Mouse (Mus musculus) spleen, adult 2 months (tissue): ENCODE data around the gene Nxn.

ENCODE experiments used
- CTCF ChIP-seq: fragments of 200-500 bp; IDR thresholded peaks from 2 replicates; pipeline ENCODE4 v1.5.1; 2011; ENCODE audit warnings: mild to moderate bottlenecking, inconsistent platforms; ENCODE audit not compliant: insufficient read depth, insufficient read length, insufficient replicate concordance; ENCODE audit errors: extremely low read depth
- POLR2A ChIP-seq: fragments of 200-500 bp; IDR thresholded peaks from 2 replicates; pipeline ENCODE4 v1.6.1; 2011; ENCODE audit warnings: low read depth, low read length, inconsistent platforms

DNA sequence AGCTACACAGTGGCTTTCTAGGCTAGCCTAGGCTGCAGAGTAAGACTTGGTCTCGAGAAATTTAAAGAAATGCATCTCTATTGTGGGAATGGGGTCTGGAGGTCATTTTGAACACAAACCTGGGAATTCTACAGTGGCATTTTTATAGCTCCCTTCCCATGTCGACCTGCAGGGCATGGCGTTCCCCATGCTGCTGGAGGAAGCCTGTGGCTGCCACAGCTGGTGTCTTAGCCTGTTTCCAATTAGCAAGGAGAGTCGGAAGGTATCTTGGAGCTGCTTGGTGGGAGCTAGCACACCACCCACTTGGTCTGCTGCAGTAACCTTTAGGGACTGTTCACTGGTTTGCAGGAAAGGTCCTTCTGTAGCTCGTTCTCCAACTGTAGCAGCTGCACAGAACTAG is 142.8 kb downstream of the Nxn start:
- no peak for TF ChIP-seq POLR2A
- TF ChIP-seq CTCF: no peak
